Mouse (Mus musculus) bone marrow, adult 2 months (tissue): ENCODE data around the gene Celf6.
A peak's percentile ranks its signal among the peaks of the same experiment; 100 is the strongest.

Experiments used
- CTCF ChIP-seq: fragments of 200-500 bp; IDR thresholded peaks from 2 replicates; pipeline ENCODE4 v1.5.1; 2011; ENCODE audit warnings: low read length, control low read depth; ENCODE audit not compliant: control insufficient read depth, insufficient read depth
- POLR2A ChIP-seq: fragments of 200-500 bp; IDR thresholded peaks from 2 replicates; pipeline ENCODE4 v1.6.1; 2011; ENCODE audit warnings: low read depth, mild to moderate bottlenecking, control low read depth, low read length, borderline replicate concordance; ENCODE audit not compliant: control insufficient read depth

DNA sequence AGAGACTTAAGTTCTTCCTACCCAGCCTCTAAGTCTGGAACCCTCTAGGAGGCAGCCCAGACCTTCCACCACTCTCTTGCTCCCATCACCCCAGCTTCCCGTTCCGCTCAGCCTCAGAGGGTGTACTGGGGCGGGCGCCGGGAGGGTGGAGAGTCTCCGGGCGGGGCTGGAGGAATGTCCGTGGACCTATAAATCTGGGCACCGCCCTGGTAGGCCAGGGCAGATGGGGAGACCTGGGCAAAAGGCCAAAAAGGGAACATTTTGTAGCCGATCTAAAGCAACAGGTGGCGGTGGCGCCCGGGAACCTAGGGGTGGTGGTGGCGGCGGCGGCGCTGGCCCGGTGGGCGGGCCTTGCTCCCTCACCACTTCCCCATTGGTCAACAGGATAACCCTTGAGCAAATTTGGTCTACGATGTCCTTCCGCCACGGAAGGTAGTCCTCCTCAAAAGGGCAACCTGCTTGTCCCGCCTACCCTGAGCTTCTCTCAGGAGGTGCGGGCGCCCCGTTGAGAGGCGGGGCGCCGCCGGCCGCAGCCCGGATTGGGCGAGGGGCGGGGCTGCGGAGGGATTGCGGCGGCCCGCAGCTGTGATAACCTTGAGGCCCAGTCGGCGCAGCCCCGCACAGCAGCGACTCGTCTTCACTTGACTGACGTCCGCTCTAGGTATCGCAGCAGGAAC is 78.4 kb downstream of the Celf6 start, which contains the start of gene Pkm:
- TF ChIP-seq CTCF (peak; percentile 20; the same call in 1 of the 2 replicates), POLR2A (peak; percentile 95)
